Mouse (Mus musculus) olfactory bulb, adult 2 months (tissue): ENCODE data around the gene Adprh.
A peak's percentile ranks its signal among the peaks of the same experiment; 100 is the strongest.

Experiments used
- CTCF ChIP-seq: fragments of 200-500 bp; IDR thresholded peaks from 2 replicates; pipeline ENCODE4 v1.5.1; 2012; ENCODE audit warnings: low read depth, mild to moderate bottlenecking, low read length, moderate library complexity; ENCODE audit not compliant: insufficient read depth
- POLR2A ChIP-seq: fragments of 200-500 bp; IDR thresholded peaks from 2 replicates; pipeline ENCODE4 v1.6.1; 2012; ENCODE audit warnings: mild to moderate bottlenecking, low read depth, low read length, moderate library complexity; ENCODE audit not compliant: insufficient read depth

GRCm38 (mm10) chr16:38399531-38400231 lies 52.8 kb downstream of the Adprh start:
- TF ChIP-seq POLR2A (0 out of 2 replicates have a peak, but pooled peaks have one; percentile 13), CTCF (no peak)
